Mouse (Mus musculus): Measurements from ENCODE around the gene Gm42878.

DNA sequence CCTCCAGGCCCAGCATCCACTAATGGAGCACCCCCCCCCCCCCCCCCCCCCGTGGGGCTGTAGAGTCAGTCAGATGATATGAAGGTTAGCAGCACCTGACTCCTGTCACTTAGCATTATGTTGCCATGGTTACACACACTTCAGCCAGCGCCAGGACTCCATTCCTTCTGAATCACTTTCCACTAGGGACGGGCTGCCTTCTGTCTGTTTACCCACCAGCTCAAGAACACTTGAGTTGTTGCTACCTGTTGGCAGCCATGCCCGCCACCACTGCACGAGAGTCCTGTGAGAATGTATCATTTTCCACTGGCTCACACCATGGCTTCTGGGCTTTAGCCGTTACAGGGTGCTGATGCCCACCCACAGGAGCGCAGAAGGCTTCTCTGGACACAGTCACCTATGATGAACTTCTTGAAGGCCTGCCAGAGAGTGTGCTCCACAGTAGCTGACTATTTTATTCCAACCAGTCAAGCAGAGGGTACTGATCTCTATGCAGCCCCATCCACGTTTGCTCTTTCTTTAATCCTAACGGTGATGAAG lies 24.7 kb upstream of the Gm42878 start:
- TF ChIP-seq CTCF (IDR thresholded peaks at IDR 0.05; ENCODE audit: borderline replicate concordance, insufficient read depth, low read depth, low read length): no peak
- no peak for TF ChIP-seq POLR2A (IDR thresholded peaks at IDR 0.05; ENCODE audit: borderline replicate concordance, insufficient read depth, low read length)
